7 mouse cellular contexts compared by ENCODE assay signal in the genomic region with DNA sequence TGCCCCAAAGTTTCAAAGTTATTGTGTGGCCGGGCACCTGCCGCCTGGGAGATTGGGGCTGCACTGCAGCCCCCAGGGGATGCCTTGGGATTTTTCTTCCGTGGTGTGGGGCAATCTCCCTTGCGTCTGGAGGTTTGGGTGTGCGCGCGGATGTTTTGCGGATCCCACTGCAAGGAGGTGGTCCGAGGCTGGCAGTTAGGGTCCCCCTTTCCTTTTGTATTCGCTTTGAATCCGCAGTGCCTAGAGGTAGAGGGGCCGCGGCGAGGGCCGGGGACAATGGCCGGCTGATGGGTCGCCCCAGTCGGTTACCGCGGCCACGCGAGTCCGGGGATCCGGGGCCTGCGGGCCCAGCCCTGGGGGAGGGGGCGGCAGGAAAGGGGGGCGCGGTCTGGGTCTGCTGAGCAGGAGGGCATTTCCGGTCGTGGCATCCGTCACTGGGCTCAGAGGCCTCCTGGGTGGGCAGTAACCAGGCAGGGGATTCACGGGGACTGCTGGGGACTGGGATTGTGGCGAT. TPM values are rescaled to one million over a fixed set of nuclear protein-coding genes. Genes with fewer than 3 reads are reported as not detected.
A peak's percentile ranks its signal among the peaks of the same experiment; 100 is the strongest.
DNase-seq lines count a peak whose midpoint lies in the region; TF ChIP-seq lines count a peak whose summit lies in the region.

No protein-coding gene starts in this region.

- no peaks in the 10 kb centered on the region for H3K27me3 ChIP-seq in limb, embryonic 10.5 days (ENCODE audit: low read depth, poor library complexity, severe bottlenecking)
- H3K27me3 ChIP-seq in midbrain, embryonic 10.5 days (ENCODE audit: low read depth, poor library complexity, severe bottlenecking): no peaks in the 10 kb centered on the region
- H3K27me3 ChIP-seq in spleen, adult 2 months (ENCODE audit: control insufficient read depth, insufficient read depth, low read length): no peaks in the 10 kb centered on the region

- WGBS in limb, embryonic 10.5 days: under 1% methylated on average over 32 of the region's 33 CpGs
- 1% methylated on average over 33 of the region's 33 CpGs for WGBS in midbrain, embryonic 10.5 days
- WGBS in spleen, adult 2 months: under 1% methylated on average over 32 of the region's 33 CpGs

- no peak for TF ChIP-seq CTCF in spleen, adult 2 months (IDR thresholded peaks at IDR 0.05; ENCODE audit: extremely low read depth, insufficient read depth, insufficient read length, insufficient replicate concordance)

- peaks cover 18% of the 10 kb centered on the region for H3K4me1 ChIP-seq in limb, embryonic 10.5 days
- H3K4me1 ChIP-seq in midbrain, embryonic 10.5 days: peaks cover 32% of the 10 kb centered on the region
- H3K4me1 ChIP-seq in spleen, adult 2 months (ENCODE audit: control insufficient read depth, insufficient read depth, insufficient read length): no peaks in the 10 kb centered on the region

- DNase-seq in T-cell, adult 2 months (ENCODE audit: low spot score): peak; percentile 63
- peak; percentile 49 to 58 for DNase-seq in cerebellum, postnatal 36 days
- DNase-seq in gastrocnemius, postnatal 10 days: peak; percentile 70
- DNase-seq in induced T-regulatory cell, adult 2 months (ENCODE audit: low read depth): peak; percentile 62
- DNase-seq in limb, embryonic 10.5 days (ENCODE audit: low spot score): peak; percentile 86
- DNase-seq in midbrain, embryonic 10.5 days (ENCODE audit: low spot score): peak; percentile 81
- DNase-seq in spleen, adult 2 months (ENCODE audit: low read depth in 1 of 2, low spot score in 2 of 2): peak in 1 of 2 experiments; percentile 34

- peak overlapping the region; percentile 93 for H3K4me3 ChIP-seq in limb, embryonic 10.5 days
- peak overlapping the region; percentile 81 for H3K4me3 ChIP-seq in midbrain, embryonic 10.5 days
- H3K4me3 ChIP-seq in spleen, adult 2 months (ENCODE audit: extremely low read depth, insufficient read depth, insufficient read length): peak overlapping the region; percentile 79

- TF ChIP-seq POLR2A in spleen, adult 2 months (IDR thresholded peaks at IDR 0.05; ENCODE audit: low read depth, low read length): no peak

- H3K9me3 ChIP-seq in limb, embryonic 10.5 days (replicated peaks): no peaks in the 10 kb centered on the region
- no peaks in the 10 kb centered on the region for H3K9me3 ChIP-seq in midbrain, embryonic 10.5 days (replicated peaks)

- peaks cover 12% of the 10 kb centered on the region; the same call in 1 of the 2 replicates for H3K36me3 ChIP-seq in limb, embryonic 10.5 days
- H3K36me3 ChIP-seq in midbrain, embryonic 10.5 days: peaks cover 10% of the 10 kb centered on the region; the same call in 1 of the 2 replicates
- no peaks in the 10 kb centered on the region for H3K36me3 ChIP-seq in spleen, adult 2 months (ENCODE audit: control insufficient read depth, insufficient read depth, low read length)

- peak overlapping the region; percentile 98 for H3K27ac ChIP-seq in limb, embryonic 10.5 days
- peak overlapping the region; percentile 99 for H3K27ac ChIP-seq in midbrain, embryonic 10.5 days (replicated peaks)
- H3K27ac ChIP-seq in spleen, adult 2 months (ENCODE audit: insufficient read depth, low read length): 0 out of 2 replicates have a peak overlapping the region, but pooled peaks have one; percentile 35

RNA-seq across cellular contexts. Expression of a gene that starts 0.3 kb away (rescaled TPM):
- 10 to 100 TPM; 28.6 to 31.3 TPM for total RNA-seq in gastrocnemius, postnatal 10 days (2021)
- polyA plus RNA-seq in limb, embryonic 10.5 days (2016; fragmentation: Nextera tagmentation; extraction: Ambion mirVana): 150 and 166 TPM in 2 replicates
- polyA plus RNA-seq in midbrain, embryonic 10.5 days (2016; fragmentation: Nextera tagmentation; extraction: Ambion mirVana): 187 and 192 TPM in 2 replicates
- 26.6 and 28.4 TPM in 2 replicates for polyA plus RNA-seq in spleen, adult 2 months (2012; rRNA removed)

RNA-seq across cellular contexts. Expression of a gene that starts 0.8 kb away (rescaled TPM):
- total RNA-seq in gastrocnemius, postnatal 10 days (2021): 10 to 100 TPM; 39.8 to 43.1 TPM
- polyA plus RNA-seq in limb, embryonic 10.5 days (2016; fragmentation: Nextera tagmentation; extraction: Ambion mirVana): 51.7 and 57.5 TPM in 2 replicates
- 36.3 and 41.4 TPM in 2 replicates for polyA plus RNA-seq in midbrain, embryonic 10.5 days (2016; fragmentation: Nextera tagmentation; extraction: Ambion mirVana)
- 18.8 and 24.9 TPM in 2 replicates for polyA plus RNA-seq in spleen, adult 2 months (2012; rRNA removed)

RNA-seq across cellular contexts. Expression of a gene that starts 48.6 kb away (rescaled TPM):
- total RNA-seq in gastrocnemius, postnatal 10 days (2021): 1 to 10 TPM; 2.4 to 3.4 TPM
- 1.3 and 2.4 TPM in 2 replicates for polyA plus RNA-seq in limb, embryonic 10.5 days (2016; fragmentation: Nextera tagmentation; extraction: Ambion mirVana)
- polyA plus RNA-seq in midbrain, embryonic 10.5 days (2016; fragmentation: Nextera tagmentation; extraction: Ambion mirVana): 2.4 and 2.5 TPM in 2 replicates
- 0.61 and 0.63 TPM in 2 replicates for polyA plus RNA-seq in spleen, adult 2 months (2012; rRNA removed)

RNA-seq across cellular contexts. Expression of a gene that starts 56.6 kb away (rescaled TPM):
- total RNA-seq in gastrocnemius, postnatal 10 days (2021): 100 to 1,000 TPM; 127 to 130 TPM
- polyA plus RNA-seq in limb, embryonic 10.5 days (2016; fragmentation: Nextera tagmentation; extraction: Ambion mirVana): 13.4 and 16.5 TPM in 2 replicates
- 15.7 and 19.0 TPM in 2 replicates for polyA plus RNA-seq in midbrain, embryonic 10.5 days (2016; fragmentation: Nextera tagmentation; extraction: Ambion mirVana)
- polyA plus RNA-seq in spleen, adult 2 months (2012; rRNA removed): 21.2 and 21.9 TPM in 2 replicates

Comparison
In these comparisons a context has a peak if more than half of its experiments do, and no peak if none do; other contexts are left out.
1. H3K27ac ChIP-seq: peak in every context shown above with its lines; median percentile 99 in midbrain, embryonic 10.5 days; 98 in limb, embryonic 10.5 days; 35 in spleen, adult 2 months.